Mouse (Mus musculus) neural tube, embryonic 15.5 days (tissue): ENCODE results near the gene Defb45. TPM values are rescaled to one million over a fixed set of nuclear protein-coding genes. Genes with fewer than 3 reads are reported as not detected.

Experiments used
- ATAC-seq: fragments of 200-750 bp; cut with Nextera tagmentation; 2 replicates; pipeline ENCODE4 v1.8.0; 2017; ENCODE audit warnings: mild to moderate bottlenecking, moderate TSS enrichment, moderate library complexity; ENCODE audit not compliant: low FRiP score
- H3K27ac ChIP-seq: fragments of 300-500 bp; sonication (generic); replicated peaks from 2 replicates; pipeline ENCODE4 v1.5.1; 2015; ENCODE audit warnings: mild to moderate bottlenecking, inconsistent platforms
- H3K27me3 ChIP-seq: fragments of 300-500 bp; sonication (generic); replicated peaks from 2 replicates; pipeline ENCODE4 v1.6.1; 2015; ENCODE audit warnings: inconsistent platforms
- H3K36me3 ChIP-seq: fragments of 300-500 bp; sonication (generic); 2 replicates; pipeline ENCODE4 v1.6.1; 2015; ENCODE audit warnings: inconsistent platforms
- H3K4me1 ChIP-seq: fragments of 300-500 bp; sonication (generic); 2 replicates; pipeline ENCODE4 v1.6.1; 2015; ENCODE audit warnings: inconsistent platforms
- H3K4me2 ChIP-seq: fragments of 300-500 bp; sonication (generic); 2 replicates; pipeline ENCODE4 v1.6.1; 2015; ENCODE audit warnings: inconsistent platforms, mild to moderate bottlenecking, moderate library complexity
- H3K4me3 ChIP-seq: fragments of 300-500 bp; sonication (generic); replicated peaks from 2 replicates; pipeline ENCODE4 v1.5.1; 2015; ENCODE audit warnings: mild to moderate bottlenecking, inconsistent platforms
- H3K9ac ChIP-seq: fragments of 300-500 bp; sonication (generic); replicated peaks from 2 replicates; pipeline ENCODE4 v1.6.1; 2015; ENCODE audit warnings: mild to moderate bottlenecking, inconsistent platforms
- H3K9me3 ChIP-seq: fragments of 300-500 bp; sonication (generic); replicated peaks from 2 replicates; pipeline ENCODE4 v1.6.1; 2016; ENCODE audit warnings: inconsistent platforms
- WGBS: fragments of 180-500 bp; shearing (Covaris S2); methylation state at CpG from one replicate; pipeline ENCODE4 v1.1.7; 2015; ENCODE audit warnings: mixed read lengths; 5-methylcytosine and 5-hydroxymethylcytosine counted together
- polyA plus RNA-seq: library from polyadenylated mRNA; unstranded; fragments of >200 nt; fragmentation: Nextera tagmentation; extraction: Ambion mirVana; gene quantifications from 2 replicates; pipeline ENCODE4 v1.2.1, GENCODE M21; 2015

Gene Defb45
- polyA plus RNA-seq, 1 experiment from 2014 or later: not detected

- Histone ChIP-seq H3K4me2 (peak within 1 kb of the TSS; percentile 61), H3K4me3 (peak within 1 kb of the TSS; percentile 34), H3K9ac (peak within 1 kb of the TSS; percentile 28), H3K27me3 (peaks cover 45% of the 10 kb centered on the region), H3K9me3 (no peaks in the 10 kb centered on the region), H3K27ac (no peak within 1 kb of the TSS), H3K36me3 (no peaks in the 10 kb centered on the region), H3K4me1 (peaks cover 11% of the 10 kb centered on the region)
- 2% methylated on average over 59 of the region's 59 CpGs for WGBS
- ATAC-seq: no peak
These were observed 27.8 kb upstream of the Defb45 start, which contains the start of gene Rem1 for GRCm38 (mm10) chr2:152626774-152627591. Gene Rem1 (plus strand): TSS chr2:152626951.

GRCm38 (mm10) chr2:152625256-152625655, 26.1 kb upstream of the Defb45 start:
- H3K9me3 ChIP-seq: no peaks in the 10 kb centered on the region
- H3K27ac ChIP-seq: no peak overlapping the region
- no peak overlapping the region for H3K4me3 ChIP-seq
- no peak overlapping the region for H3K4me2 ChIP-seq
- peaks cover 11% of the 10 kb centered on the region for H3K4me1 ChIP-seq
- no peak overlapping the region for H3K9ac ChIP-seq
- H3K36me3 ChIP-seq: no peaks in the 10 kb centered on the region
- peaks cover 45% of the 10 kb centered on the region for H3K27me3 ChIP-seq
- WGBS: 7% methylated on average over 1 of the region's 1 CpGs
- ATAC-seq: no peak

GRCm38 (mm10) chr2:152624566-152624965, 25.4 kb upstream of the Defb45 start:
- peaks cover 11% of the 10 kb centered on the region for H3K4me1 ChIP-seq
- H3K4me3 ChIP-seq: no peak overlapping the region
- H3K36me3 ChIP-seq: no peaks in the 10 kb centered on the region
- ATAC-seq: no peak
- no peaks in the 10 kb centered on the region for H3K9me3 ChIP-seq
- 87% methylated on average over 2 of the region's 2 CpGs for WGBS
- peaks cover 41% of the 10 kb centered on the region for H3K27me3 ChIP-seq
- H3K4me2 ChIP-seq: no peak overlapping the region
- H3K27ac ChIP-seq: no peak overlapping the region
- no peak overlapping the region for H3K9ac ChIP-seq

- whole genome bisulfite sequencing: 88% methylated on average over 7 of the region's 7 CpGs
- peaks cover 24% of the 10 kb centered on the region for H3K27me3 ChIP-seq
- no peak for ATAC-seq
- H3K4me1 ChIP-seq: peaks cover 11% of the 10 kb centered on the region
- no peak within 1 kb of the TSS for H3K4me2 ChIP-seq
- H3K36me3 ChIP-seq: no peaks in the 10 kb centered on the region
- no peaks in the 10 kb centered on the region for H3K9me3 ChIP-seq
- H3K27ac ChIP-seq: no peak within 1 kb of the TSS
- H3K4me3 ChIP-seq: no peak within 1 kb of the TSS
- H3K9ac ChIP-seq: no peak within 1 kb of the TSS
These were observed 23.8 kb upstream of the Defb45 start, which contains the start of gene Defb25 for GRCm38 (mm10) chr2:152622953-152623352. Gene Defb25 (minus strand): TSS chr2:152623053.

GRCm38 (mm10) chr2:152622151-152622550, 23.0 kb upstream of the Defb45 start:
- no peaks in the 10 kb centered on the region for H3K9me3 ChIP-seq
- peaks cover 16% of the 10 kb centered on the region for H3K27me3 ChIP-seq
- no peak for ATAC-seq
- no peak overlapping the region for H3K4me2 ChIP-seq
- peaks cover 8% of the 10 kb centered on the region for H3K4me1 ChIP-seq
- no peak overlapping the region for H3K4me3 ChIP-seq
- H3K36me3 ChIP-seq: no peaks in the 10 kb centered on the region
- no peak overlapping the region for H3K27ac ChIP-seq
- 72% methylated on average over 13 of the region's 13 CpGs for WGBS
- no peak overlapping the region for H3K9ac ChIP-seq

- Histone ChIP-seq H3K36me3 (no peaks in the 10 kb centered on the region), H3K9ac (no peak overlapping the region), H3K27ac (no peak overlapping the region), H3K9me3 (no peaks in the 10 kb centered on the region), H3K27me3 (peaks cover 1% of the 10 kb centered on the region), H3K4me3 (no peak overlapping the region), H3K4me1 (no peaks in the 10 kb centered on the region), H3K4me2 (no peak overlapping the region)
- WGBS: 82% methylated on average over 9 of the region's 9 CpGs
- no peak for ATAC-seq
These were observed 21.4 kb upstream of the Defb45 start for GRCm38 (mm10) chr2:152620367-152621134.

GRCm38 (mm10) chr2:152617374-152617773, 18.2 kb upstream of the Defb45 start:
- H3K27me3 ChIP-seq: no peaks in the 10 kb centered on the region
- no peak overlapping the region for H3K4me2 ChIP-seq

GRCm38 (mm10) chr2:152616470-152616869, 17.3 kb upstream of the Defb45 start:
- H3K9me3 ChIP-seq: no peaks in the 10 kb centered on the region
- H3K27ac ChIP-seq: no peak overlapping the region
- H3K27me3 ChIP-seq: no peaks in the 10 kb centered on the region
- 89% methylated on average over 6 of the region's 6 CpGs for WGBS
- ATAC-seq: no peak
- no peak overlapping the region for H3K4me2 ChIP-seq
- H3K36me3 ChIP-seq: no peaks in the 10 kb centered on the region
- no peak overlapping the region for H3K9ac ChIP-seq
- H3K4me1 ChIP-seq: no peaks in the 10 kb centered on the region
- no peak overlapping the region for H3K4me3 ChIP-seq

More at GRCm38 (mm10) chr2:152617374-152617773, 18.2 kb upstream of the Defb45 start:
- H3K36me3 ChIP-seq: no peaks in the 10 kb centered on the region
- no peak overlapping the region for H3K27ac ChIP-seq
- no peak overlapping the region for H3K4me3 ChIP-seq
- ATAC-seq: no peak
- H3K9ac ChIP-seq: no peak overlapping the region
- 60% methylated on average over 5 of the region's 5 CpGs for WGBS
- no peaks in the 10 kb centered on the region for H3K4me1 ChIP-seq
- no peaks in the 10 kb centered on the region for H3K9me3 ChIP-seq

- Histone ChIP-seq H3K9ac (no peak overlapping the region), H3K27me3 (no peaks in the 10 kb centered on the region), H3K36me3 (no peaks in the 10 kb centered on the region), H3K4me2 (no peak overlapping the region), H3K9me3 (no peaks in the 10 kb centered on the region), H3K4me1 (no peaks in the 10 kb centered on the region), H3K27ac (no peak overlapping the region), H3K4me3 (no peak overlapping the region)
- 14% methylated on average over 7 of the region's 7 CpGs for WGBS
- no peak for ATAC-seq
These were observed 16.4 kb upstream of the Defb45 start for GRCm38 (mm10) chr2:152615563-152615962.

- Histone ChIP-seq H3K4me1 (no peaks in the 10 kb centered on the region), H3K9me3 (no peaks in the 10 kb centered on the region), H3K9ac (no peak overlapping the region), H3K27ac (no peak overlapping the region), H3K27me3 (no peaks in the 10 kb centered on the region), H3K4me2 (no peak overlapping the region), H3K36me3 (no peaks in the 10 kb centered on the region), H3K4me3 (no peak overlapping the region)
- ATAC-seq: no peak
- WGBS: 45% methylated on average over 7 of the region's 8 CpGs
These were observed 13.0 kb upstream of the Defb45 start for GRCm38 (mm10) chr2:152612193-152612592.

- ATAC-seq: no peak
- H3K4me3 ChIP-seq: no peak overlapping the region
- no peak overlapping the region for H3K27ac ChIP-seq
- no peaks in the 10 kb centered on the region for H3K36me3 ChIP-seq
- H3K4me1 ChIP-seq: no peaks in the 10 kb centered on the region
- no peaks in the 10 kb centered on the region for H3K27me3 ChIP-seq
- no peak overlapping the region for H3K9ac ChIP-seq
- 81% methylated on average over 1 of the region's 1 CpGs for WGBS
- no peaks in the 10 kb centered on the region for H3K9me3 ChIP-seq
- no peak overlapping the region for H3K4me2 ChIP-seq
These were observed 9.5 kb upstream of the Defb45 start for GRCm38 (mm10) chr2:152608719-152609118.

GRCm38 (mm10) chr2:152607746-152608145, 8.5 kb upstream of the Defb45 start:
- 58% methylated on average over 6 of the region's 6 CpGs for WGBS
- H3K4me2 ChIP-seq: no peak overlapping the region
- no peaks in the 10 kb centered on the region for H3K4me1 ChIP-seq
- ATAC-seq: no peak
- no peak overlapping the region for H3K9ac ChIP-seq
- H3K4me3 ChIP-seq: no peak overlapping the region
- H3K27ac ChIP-seq: no peak overlapping the region
- no peaks in the 10 kb centered on the region for H3K9me3 ChIP-seq
- no peaks in the 10 kb centered on the region for H3K36me3 ChIP-seq
- H3K27me3 ChIP-seq: no peaks in the 10 kb centered on the region
